Mouse (Mus musculus): ENCODE data around the gene Armh3. TPM values are rescaled to one million over a fixed set of nuclear protein-coding genes. Genes with fewer than 3 reads are reported as not detected.

The Armh3 gene
- polyA plus RNA-seq, 1 experiment from 2014 or later, result 18.5 TPM

DNA sequence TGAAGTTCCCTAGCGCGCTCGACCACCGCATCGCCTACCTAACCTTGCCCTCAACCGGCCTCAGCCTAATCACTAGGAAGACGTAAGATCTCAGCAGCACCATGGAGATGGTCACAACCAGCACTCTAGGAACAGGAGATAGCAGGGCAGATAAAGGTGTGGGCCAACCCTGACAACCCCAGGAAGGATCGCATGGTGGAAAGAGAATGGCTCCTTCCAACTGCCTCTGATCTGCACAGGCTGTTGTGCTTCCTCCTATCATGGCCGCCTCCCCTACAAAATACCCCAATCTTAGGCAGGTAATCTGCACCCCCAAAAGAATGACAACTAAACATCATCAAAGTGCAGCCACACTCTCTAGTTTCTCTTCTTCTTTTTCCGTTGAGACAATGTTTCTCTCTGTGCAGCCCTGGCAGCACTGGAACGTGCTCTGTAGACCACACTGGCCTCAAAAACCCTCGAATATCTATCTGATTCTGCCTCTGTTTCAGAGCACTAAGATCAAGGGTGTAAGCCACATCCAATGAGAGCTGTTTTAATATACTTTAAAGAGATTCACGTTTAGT is 217.9 kb downstream of the Armh3 start:
- H3K9me3 ChIP-seq, result no peaks in the 10 kb centered on the region
- DNase-seq (ENCODE audit: extremely low spot score, low spot score), result no peak
- H3K27me3 ChIP-seq (ENCODE audit: poor library complexity, severe bottlenecking), result no peaks in the 10 kb centered on the region
- peaks cover 62% of the 10 kb centered on the region for H3K36me3 ChIP-seq (replicated peaks)
- H3K4me1 ChIP-seq, result peaks cover 34% of the 10 kb centered on the region
- 92% methylated on average over 13 of the region's 13 CpGs for WGBS
- H3K27ac ChIP-seq, result no peak overlapping the region
- H3K4me3 ChIP-seq, result peak overlapping the region; percentile 99; the same call in 1 of the 2 replicates

DNA sequence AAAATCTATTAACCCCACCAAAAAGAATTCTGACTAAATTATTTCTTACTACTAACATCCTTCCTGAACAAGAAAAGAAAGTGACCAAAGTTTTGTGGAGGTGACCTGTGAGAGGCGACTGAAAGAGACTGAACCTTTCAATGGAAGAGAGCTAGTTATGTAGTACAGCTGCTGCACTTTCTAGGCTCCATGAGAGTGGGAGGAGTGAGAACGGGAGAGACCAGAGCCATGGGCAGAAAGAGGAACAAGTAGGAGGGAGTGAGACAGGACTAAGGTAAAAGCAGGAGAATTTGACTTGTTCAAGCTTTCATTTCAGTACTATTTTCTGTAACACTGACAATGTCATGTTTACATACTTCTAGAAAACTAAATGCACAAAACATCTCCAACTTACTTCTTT is 222.8 kb downstream of the Armh3 start:
- H3K4me1 ChIP-seq, result peaks cover 7% of the 10 kb centered on the region
- no peak for DNase-seq (ENCODE audit: extremely low spot score, low spot score)
- 84% methylated on average over 2 of the region's 2 CpGs for WGBS
- H3K36me3 ChIP-seq (replicated peaks), result peaks cover 100% of the 10 kb centered on the region
- H3K9me3 ChIP-seq, result no peaks in the 10 kb centered on the region
- H3K27ac ChIP-seq, result no peak overlapping the region
- H3K27me3 ChIP-seq (ENCODE audit: poor library complexity, severe bottlenecking), result no peaks in the 10 kb centered on the region
- no peak overlapping the region for H3K4me3 ChIP-seq

DNA sequence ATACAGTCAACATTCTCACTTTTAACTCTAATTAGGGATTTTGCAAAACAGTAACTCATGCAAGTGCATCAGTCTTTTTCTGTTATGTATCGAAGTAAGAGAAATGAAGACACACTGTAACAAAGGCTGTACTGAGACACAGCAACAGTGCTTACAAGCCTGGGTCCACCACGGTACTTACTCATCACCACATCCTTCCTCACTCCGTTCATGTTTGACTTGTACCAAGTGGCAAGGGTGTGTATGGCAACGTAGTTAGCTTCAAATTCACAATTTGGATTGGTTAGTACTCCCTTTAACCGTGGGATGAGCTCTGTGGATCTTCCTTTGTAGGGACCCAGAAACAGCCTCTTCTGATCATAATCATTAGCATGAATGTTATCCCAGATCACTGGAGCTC is 226.8 kb downstream of the Armh3 start:
- Histone ChIP-seq H3K27ac (no peak overlapping the region), H3K4me3 (no peak overlapping the region), H3K9me3 (no peaks in the 10 kb centered on the region), H3K4me1 (no peaks in the 10 kb centered on the region), H3K27me3 (ENCODE audit: poor library complexity, severe bottlenecking) (no peaks in the 10 kb centered on the region), H3K36me3 (replicated peaks) (peaks cover 100% of the 10 kb centered on the region)
- DNase-seq (ENCODE audit: extremely low spot score, low spot score), result no peak
- WGBS, result 96% methylated on average over 5 of the region's 5 CpGs

Other genes starting within 250 kb of the Armh3 start
- gene Npm3, start 248.9 kb downstream of the Armh3 start, polyA plus RNA-seq (2016; fragmentation: Nextera tagmentation; extraction: Ambion mirVana), result 10.7 and 16.1 TPM in 2 replicates
- gene Mgea5, start 214.7 kb downstream of the Armh3 start, polyA plus RNA-seq (2016; fragmentation: Nextera tagmentation; extraction: Ambion mirVana), result 59.2 and 63.9 TPM in 2 replicates
- 0.71 and 0.86 TPM in 2 replicates for gene Kcnip2, start 182.4 kb downstream of the Armh3 start, polyA plus RNA-seq (2016; fragmentation: Nextera tagmentation; extraction: Ambion mirVana)
- gene Hps6, start 5.0 kb upstream of the Armh3 start, polyA plus RNA-seq (2016; fragmentation: Nextera tagmentation; extraction: Ambion mirVana), result 3.4 and 4.6 TPM in 2 replicates
- gene Pprc1, start 46.4 kb upstream of the Armh3 start, polyA plus RNA-seq (2016; fragmentation: Nextera tagmentation; extraction: Ambion mirVana), result 57.5 and 61.9 TPM in 2 replicates
- 87.8 and 91.0 TPM in 2 replicates for gene Ldb1, start 46.7 kb upstream of the Armh3 start, polyA plus RNA-seq (2016; fragmentation: Nextera tagmentation; extraction: Ambion mirVana)
- gene Nolc1, start 77.4 kb upstream of the Armh3 start, polyA plus RNA-seq (2016; fragmentation: Nextera tagmentation; extraction: Ambion mirVana), result 167 and 168 TPM in 2 replicates
- 0.07 and 0.17 TPM in 2 replicates for gene Elovl3, start 133.4 kb upstream of the Armh3 start, polyA plus RNA-seq (2016; fragmentation: Nextera tagmentation; extraction: Ambion mirVana)
- 0.18 and 0.25 TPM in 2 replicates for gene Pitx3, start 149.8 kb upstream of the Armh3 start, polyA plus RNA-seq (2016; fragmentation: Nextera tagmentation; extraction: Ambion mirVana)
- gene Gbf1, start 154.0 kb upstream of the Armh3 start, polyA plus RNA-seq (2016; fragmentation: Nextera tagmentation; extraction: Ambion mirVana), result 36.9 and 41.8 TPM in 2 replicates